In genomic region chr4:108834115-108834970, GRCm38 (mm10) we compare ENCODE assay signal across 8 mouse cellular contexts. TPM values are rescaled to one million over a fixed set of nuclear protein-coding genes. Genes with fewer than 3 reads are reported as not detected.
DNase-seq lines count a peak whose midpoint lies in the region; ATAC-seq lines count a peak whose summit lies in the region.

Gene Txndc12, plus strand, starts transcription at chr4:108834601.

- ATAC-seq in megakaryocyte progenitor cell, adult 5-6 weeks (replicated peaks; ENCODE audit: poor library complexity), result peak; percentile 52

- DNase-seq in adrenal gland, adult (ENCODE audit: inconsistent age in 2 of 2, low spot score in 1 of 2), result peak; percentile 90 to 97
- DNase-seq in embryo, embryonic 10 days (ENCODE audit: low spot score), result peak; percentile 96
- peak; percentile 66 for DNase-seq in gastrocnemius, postnatal 10 days
- DNase-seq in induced T-regulatory cell, adult 2 months (ENCODE audit: low read depth), result peak; percentile 93
- peak; percentile 68 to 87 for DNase-seq in left cerebral cortex, adult 9 months (ENCODE audit: low spot score in 2 of 2)
- peak; percentile 70 for DNase-seq in right cerebral cortex, postnatal 14 days
- DNase-seq in yolk sac, embryonic 10.5 days (ENCODE audit: low spot score), result peak; percentile 93

RNA-seq across cellular contexts. Expression of gene Txndc12, which starts in this region (rescaled TPM):
- 10 to 100 TPM; 26.8 to 27.3 TPM for total RNA-seq in gastrocnemius, postnatal 10 days (2021)
- 74.7 and 75.3 TPM in 2 replicates for total RNA-seq in megakaryocyte progenitor cell, adult 5-6 weeks (2015)
- total RNA-seq in megakaryocyte progenitor cell, adult 5-6 weeks (2017), result 87.4 and 88.7 TPM in 2 replicates

Comparison
In these comparisons a context has a peak if more than half of its experiments do, and no peak if none do; other contexts are left out.
1. Peak in every context shown above with its lines: DNase-seq and ATAC-seq.